Mouse (Mus musculus): ENCODE results near the gene Cep44. TPM values are rescaled to one million over a fixed set of nuclear protein-coding genes. Genes with fewer than 3 reads are reported as not detected.

Cep44 gene
- 10 to 100 TPM; 18.0 to 18.9 TPM for total RNA-seq (2021)
- long read RNA-seq, experiment 1, partial matches to known transcripts = 4 of 17 reads
- long read RNA-seq, experiment 1, other reads (novel, unspliced or antisense) = 9 of 17 reads
- long read RNA-seq, experiment 2, partial matches to known transcripts = 0 of 11 reads
- long read RNA-seq, experiment 2, other reads (novel, unspliced or antisense) = 9 of 11 reads

GRCm38 (mm10) chr8:56550558-56551360 lies at the start of gene Cep44, which contains the start of gene Fbxo8:
Gene Cep44 (minus strand): TSS chr8:56551047.
Gene Fbxo8 (plus strand): TSS chr8:56551090.
- DNase-seq = peak; percentile 83 to 85

- no peak for DNase-seq
Measured at GRCm38 (mm10) chr8:56591502-56591901, 40.7 kb upstream of the Cep44 start.

- peak in 1 of 2 experiments; percentile 5 for DNase-seq
Measured at GRCm38 (mm10) chr8:56591084-56591483, 40.2 kb upstream of the Cep44 start.

- no peak for DNase-seq
Measured at GRCm38 (mm10) chr8:56589004-56589403, 38.2 kb upstream of the Cep44 start.

- DNase-seq = peak; percentile 42 to 48
Measured at GRCm38 (mm10) chr8:56582841-56583240, 32.0 kb upstream of the Cep44 start.

- no peak for DNase-seq
Measured at GRCm38 (mm10) chr8:56580918-56581317, 30.1 kb upstream of the Cep44 start.

GRCm38 (mm10) chr8:56566856-56567255 lies 16.0 kb upstream of the Cep44 start:
- DNase-seq = no peak

- DNase-seq = peak; percentile 67 to 69
Measured at GRCm38 (mm10) chr8:56564399-56565047, 13.7 kb upstream of the Cep44 start.

GRCm38 (mm10) chr8:56552551-56553103 lies 1.8 kb upstream of the Cep44 start:
- no peak for DNase-seq

GRCm38 (mm10) chr8:56552045-56552444 lies 1.2 kb upstream of the Cep44 start:
- no peak for DNase-seq

GRCm38 (mm10) chr8:56551361-56551852 lies 560 bp upstream of the Cep44 start:
- DNase-seq = peak; percentile 86

- no peak for DNase-seq
Measured at GRCm38 (mm10) chr8:56547866-56548265, 3.0 kb downstream of the Cep44 start.

- peak; percentile 75 to 76 for DNase-seq
Measured at GRCm38 (mm10) chr8:56540706-56541105, 10.1 kb downstream of the Cep44 start.

GRCm38 (mm10) chr8:56530359-56530758 lies 20.5 kb downstream of the Cep44 start:
- DNase-seq = peak; percentile 78 to 83

GRCm38 (mm10) chr8:56528869-56529268 lies 22.0 kb downstream of the Cep44 start:
- DNase-seq = no peak

- DNase-seq = no peak
Measured at GRCm38 (mm10) chr8:56521051-56521450, 29.8 kb downstream of the Cep44 start.

GRCm38 (mm10) chr8:56520249-56520648 lies 30.6 kb downstream of the Cep44 start:
- no peak for DNase-seq

GRCm38 (mm10) chr8:56518848-56519247 lies 32.0 kb downstream of the Cep44 start:
- no peak for DNase-seq

- no peak for DNase-seq
Measured at GRCm38 (mm10) chr8:56508952-56509479, 41.8 kb downstream of the Cep44 start.

- DNase-seq = no peak
Measured at GRCm38 (mm10) chr8:56508318-56508951, 42.4 kb downstream of the Cep44 start.

GRCm38 (mm10) chr8:56501911-56502310 lies 48.9 kb downstream of the Cep44 start:
- DNase-seq = no peak

GRCm38 (mm10) chr8:56489496-56489895 lies 61.4 kb downstream of the Cep44 start:
- DNase-seq = no peak
